Mouse (Mus musculus): ENCODE data around the gene Hoxd10. TPM values are rescaled to one million over a fixed set of nuclear protein-coding genes. Genes with fewer than 3 reads are reported as not detected.

The Hoxd10 gene
- total RNA-seq, 2 experiments from 2014 or later, result not detected

DNA sequence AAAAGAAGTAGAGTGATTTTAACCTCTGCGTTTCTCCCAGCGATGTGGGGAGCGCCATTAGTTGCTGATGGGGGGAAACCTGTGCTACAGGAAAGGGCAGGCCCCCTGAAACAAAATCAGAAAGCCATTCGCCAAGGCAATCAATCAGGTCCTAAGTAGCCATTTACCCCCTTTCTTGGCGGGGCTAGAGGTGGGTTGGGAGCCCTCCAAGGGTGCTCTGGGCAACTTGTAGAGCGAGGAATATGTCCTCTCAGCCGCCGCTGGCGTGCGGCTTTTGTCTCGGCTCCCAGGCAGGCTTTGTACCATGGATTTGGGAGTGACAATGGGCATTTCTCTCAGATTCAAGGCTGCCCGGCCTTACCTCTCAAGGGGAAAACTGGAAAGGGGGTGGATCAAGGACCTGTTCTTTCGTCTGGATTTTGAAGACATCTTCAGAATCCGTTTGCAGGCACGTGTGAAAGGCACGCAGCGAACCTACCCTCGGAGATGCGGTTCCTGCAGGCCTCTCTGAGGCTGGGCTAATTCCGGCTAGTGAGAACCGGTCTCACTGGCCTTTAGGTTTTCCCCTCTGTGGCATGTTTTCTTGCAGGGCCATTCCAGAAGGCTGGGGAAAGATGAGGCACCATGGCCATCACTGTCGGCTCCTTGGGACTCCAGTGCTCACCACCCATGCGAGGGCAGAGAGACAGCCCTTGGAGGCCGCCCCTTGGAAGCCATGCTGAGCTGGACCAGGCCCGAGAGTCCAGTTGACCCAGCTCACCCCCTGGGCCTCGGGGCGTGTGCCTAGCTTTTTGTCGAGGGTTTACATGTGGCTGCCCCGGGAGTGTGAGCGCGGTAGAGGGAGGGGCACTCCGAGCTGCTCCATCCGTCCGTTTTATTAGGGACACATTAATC, 5.0 kb downstream of the Hoxd10 start:
- no peak for DNase-seq

DNA sequence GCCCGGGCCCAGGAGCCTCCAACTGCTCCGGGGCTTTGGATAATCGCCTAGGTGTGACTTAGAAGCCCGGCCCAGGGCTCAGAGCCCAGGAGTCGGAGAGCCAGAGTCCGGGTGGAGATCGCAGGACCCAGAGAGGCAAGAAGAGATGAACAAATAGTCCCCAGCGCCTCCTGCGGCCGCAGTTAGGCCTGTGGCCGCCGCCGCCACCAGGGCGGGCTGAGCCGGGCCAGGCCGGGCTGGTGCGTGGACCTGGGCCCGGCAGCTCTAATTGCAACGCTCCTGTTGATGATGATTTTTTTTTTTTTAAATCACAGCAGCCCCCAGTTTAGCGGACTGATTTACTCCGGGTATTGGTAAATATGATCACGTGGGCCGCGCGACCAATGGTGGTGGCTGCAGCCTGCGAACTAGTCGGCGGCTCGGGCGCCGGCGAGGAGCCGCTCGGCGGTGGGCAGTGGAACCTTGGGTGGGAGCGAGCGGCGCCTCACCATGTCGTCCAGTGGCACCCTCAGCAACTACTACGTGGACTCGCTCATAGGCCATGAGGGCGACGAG, 5.9 kb downstream of the Hoxd10 start, which contains the start of gene Hoxd9:
TSS of gene Hoxd9 (plus strand) at position 161 of the 555 bp plus-strand sequence.
- peak; percentile 54 for DNase-seq

DNA sequence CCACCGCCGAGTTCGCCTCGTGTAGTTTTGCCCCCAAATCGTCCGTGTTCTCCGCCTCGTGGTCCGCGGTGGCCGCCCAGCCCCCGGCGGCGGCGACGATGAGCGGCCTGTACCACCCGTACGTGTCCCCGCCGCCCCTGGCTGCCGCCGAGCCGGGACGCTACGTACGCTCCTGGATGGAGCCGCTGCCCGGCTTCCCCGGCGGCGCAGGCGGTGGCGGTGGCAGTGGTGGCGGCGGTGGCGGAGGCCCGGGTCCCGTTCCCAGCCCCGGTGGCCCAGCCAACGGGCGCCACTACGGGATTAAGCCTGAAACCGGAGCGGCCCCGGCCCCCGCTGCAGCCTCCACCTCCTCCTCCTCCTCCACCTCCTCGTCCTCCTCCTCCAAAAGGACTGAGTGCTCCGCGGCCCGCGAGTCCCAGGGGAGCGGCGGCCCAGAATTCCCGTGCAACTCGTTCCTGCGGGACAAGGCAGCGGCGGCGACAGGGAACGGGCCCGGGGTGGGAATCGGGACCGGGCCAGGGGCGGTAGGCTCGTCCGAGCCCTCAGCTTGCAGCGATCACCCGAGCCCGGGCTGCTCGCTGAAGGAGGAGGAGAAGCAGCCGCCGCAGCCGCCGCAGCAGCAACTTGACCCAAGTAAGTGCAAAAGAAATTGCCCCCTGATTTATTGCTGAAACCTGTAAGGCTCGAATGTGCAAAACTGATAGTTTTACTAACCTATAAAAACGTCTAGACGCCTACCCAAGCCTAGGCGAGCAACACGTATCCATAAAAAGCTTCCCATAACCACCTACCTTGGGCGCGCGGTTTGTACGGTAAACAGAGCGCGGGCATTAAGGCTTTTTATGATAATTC, 6.7 kb downstream of the Hoxd10 start:
- DNase-seq, result no peak

DNA sequence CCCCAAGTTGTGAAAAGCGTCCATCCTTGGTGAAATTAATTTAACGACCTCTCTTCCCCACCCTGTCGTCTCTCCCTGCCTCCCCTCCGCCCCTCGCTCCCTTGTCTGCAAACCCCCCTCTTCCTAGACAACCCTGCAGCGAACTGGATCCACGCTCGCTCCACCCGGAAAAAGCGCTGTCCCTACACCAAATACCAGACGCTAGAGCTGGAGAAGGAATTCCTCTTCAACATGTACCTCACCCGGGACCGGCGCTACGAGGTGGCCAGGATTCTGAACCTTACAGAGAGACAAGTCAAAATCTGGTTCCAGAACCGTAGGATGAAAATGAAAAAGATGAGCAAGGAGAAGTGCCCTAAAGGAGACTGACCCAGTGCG, 7.3 kb downstream of the Hoxd10 start:
- no peak for DNase-seq

DNA sequence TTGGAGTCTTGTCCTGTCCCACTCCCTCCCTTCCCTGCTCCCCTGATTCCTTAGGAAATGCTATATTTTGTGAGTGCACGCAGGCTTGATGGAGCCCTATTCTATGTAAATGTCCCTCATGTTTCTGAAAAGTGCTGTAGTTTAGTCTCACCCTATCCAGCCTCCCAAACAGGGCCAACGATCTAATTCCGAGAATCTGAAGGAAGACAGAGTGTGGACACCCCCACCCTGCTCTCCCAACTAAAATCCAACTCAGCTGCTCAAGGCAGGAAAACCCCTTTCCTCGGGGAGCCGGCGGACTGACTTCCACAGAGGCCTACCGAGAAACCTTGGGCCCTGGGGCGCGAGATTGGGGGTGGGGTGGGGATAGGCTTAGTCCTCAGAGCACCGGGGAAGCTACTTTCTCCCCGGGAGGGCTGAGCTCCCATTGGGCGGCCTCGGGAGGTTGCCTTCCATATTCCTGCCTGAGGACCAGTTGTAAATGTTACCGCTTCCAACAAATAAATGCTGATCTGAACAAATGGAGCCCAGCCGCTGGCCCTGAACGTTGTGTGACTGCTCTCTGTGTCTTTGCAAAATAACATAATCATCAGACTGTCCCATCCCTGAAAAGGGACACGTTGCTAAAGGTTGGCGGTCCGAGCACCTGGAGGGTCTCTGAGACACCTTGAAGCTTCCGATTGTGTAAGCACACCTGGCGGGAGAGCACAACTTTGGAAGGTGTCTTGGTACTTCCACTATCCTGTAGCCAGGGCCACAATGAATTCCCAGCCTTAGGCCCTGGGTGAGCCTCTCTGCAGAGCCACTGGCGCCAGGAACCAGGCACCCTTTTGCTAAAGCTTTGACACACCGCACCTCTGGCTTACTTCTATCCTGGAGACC, 8.2 kb downstream of the Hoxd10 start:
- DNase-seq, result no peak

DNA sequence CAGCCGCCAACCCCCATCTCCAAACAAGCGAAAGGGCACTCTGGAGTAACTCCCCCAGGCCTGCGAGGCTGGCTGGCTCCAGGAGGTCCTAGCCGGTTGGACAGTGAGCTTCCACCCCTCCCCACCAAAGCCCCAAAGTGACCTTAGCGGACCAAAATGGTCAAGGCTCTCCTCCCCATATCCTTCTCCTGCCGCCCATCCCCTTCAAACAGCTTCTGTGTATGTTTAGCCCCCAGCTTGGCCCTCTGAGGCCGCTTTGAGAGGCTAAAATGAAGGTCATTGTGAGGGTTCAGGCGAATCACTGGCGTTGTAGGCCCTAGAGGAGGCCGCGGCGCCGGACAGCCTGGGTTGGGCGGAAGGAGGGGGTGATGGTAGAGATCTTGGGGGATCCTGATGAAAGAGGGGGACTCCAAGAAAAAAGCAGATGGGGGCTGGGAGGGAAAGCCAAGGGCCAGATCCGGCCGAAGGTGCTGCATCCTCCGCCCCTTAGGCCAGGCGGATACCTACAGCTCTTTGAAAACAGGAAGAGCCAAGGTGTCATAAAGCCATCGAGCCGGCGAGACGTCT, 8.9 kb downstream of the Hoxd10 start:
- no peak for DNase-seq

DNA sequence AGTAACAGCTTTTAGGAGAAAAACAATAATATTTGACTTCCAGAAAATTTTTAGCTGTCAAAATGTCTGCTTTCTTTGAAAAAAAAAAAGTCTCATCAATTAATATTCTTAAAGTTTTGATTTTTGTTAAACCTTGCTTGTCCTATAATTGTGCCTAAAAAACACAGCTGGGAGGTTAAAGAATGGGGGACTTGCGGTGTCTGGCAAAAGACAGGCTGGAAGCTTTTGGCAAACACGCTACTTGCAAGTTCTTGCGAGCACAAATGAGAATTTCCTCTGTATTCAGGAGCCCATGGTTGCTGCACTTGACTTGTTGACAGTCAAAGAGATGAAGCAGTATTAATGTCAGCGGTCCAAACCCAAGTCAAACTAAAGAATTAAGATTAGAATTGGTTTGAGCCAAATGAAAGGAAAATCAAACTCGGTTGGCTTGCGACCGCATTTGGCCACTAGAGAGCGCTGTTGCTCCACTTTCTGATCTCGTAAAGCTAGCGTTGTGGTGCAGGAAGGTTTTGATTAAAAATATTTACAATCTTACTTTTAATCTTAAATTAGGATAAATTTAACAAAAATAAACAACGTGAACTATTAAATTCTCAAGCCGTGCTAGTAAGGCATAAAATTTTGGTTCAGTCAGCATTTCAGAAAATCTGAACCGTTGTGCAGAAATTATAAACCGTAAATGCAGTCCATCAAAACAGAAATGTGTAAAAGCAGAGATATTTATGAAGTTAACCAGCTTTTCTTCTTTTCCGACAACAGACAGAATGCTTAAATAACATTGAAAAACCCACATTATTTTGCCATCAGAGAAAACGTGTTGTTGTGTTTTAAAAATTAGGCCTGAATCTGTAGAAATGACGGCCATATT, 10.5 kb downstream of the Hoxd10 start:
- peak; percentile 87 for DNase-seq

DNA sequence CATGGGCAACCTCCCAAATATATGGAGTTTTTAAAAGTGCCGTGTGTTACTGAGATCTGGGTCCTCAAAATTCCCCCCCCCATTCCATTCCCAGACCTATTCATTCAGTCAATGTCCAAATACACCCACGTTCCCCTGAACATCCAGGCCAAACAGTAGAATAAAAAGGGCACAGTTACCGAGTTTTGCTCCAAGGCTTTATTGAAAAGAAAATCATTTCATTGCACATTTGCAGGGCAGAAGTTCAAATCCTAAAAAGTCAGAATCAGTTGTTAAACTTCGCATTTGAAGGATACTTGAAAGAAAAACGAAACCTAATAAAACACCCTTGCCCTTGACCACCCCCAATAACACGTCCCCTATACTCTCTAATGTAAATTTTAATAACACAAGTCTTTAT, 11.1 kb downstream of the Hoxd10 start:
- no peak for DNase-seq

DNA sequence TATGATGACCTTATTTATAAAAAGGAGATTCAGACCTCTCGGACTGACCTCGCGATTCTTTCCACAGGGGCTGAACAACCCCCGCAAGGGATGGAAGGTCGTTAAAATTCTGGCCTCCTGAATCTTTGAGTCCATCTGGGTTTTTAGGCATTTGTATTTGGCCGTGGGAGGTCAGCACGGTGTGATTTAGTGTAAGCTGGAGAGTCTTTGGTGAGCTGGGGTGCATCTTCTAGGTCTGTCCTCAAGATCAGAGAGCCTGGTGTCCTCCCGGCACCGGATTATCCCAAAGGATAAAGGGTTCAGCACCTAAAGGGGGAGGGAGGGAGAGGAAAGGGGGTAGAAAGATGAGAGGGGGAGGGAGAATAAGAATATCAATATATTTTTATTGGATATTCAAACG, 11.6 kb downstream of the Hoxd10 start:
- DNase-seq, result no peak

DNA sequence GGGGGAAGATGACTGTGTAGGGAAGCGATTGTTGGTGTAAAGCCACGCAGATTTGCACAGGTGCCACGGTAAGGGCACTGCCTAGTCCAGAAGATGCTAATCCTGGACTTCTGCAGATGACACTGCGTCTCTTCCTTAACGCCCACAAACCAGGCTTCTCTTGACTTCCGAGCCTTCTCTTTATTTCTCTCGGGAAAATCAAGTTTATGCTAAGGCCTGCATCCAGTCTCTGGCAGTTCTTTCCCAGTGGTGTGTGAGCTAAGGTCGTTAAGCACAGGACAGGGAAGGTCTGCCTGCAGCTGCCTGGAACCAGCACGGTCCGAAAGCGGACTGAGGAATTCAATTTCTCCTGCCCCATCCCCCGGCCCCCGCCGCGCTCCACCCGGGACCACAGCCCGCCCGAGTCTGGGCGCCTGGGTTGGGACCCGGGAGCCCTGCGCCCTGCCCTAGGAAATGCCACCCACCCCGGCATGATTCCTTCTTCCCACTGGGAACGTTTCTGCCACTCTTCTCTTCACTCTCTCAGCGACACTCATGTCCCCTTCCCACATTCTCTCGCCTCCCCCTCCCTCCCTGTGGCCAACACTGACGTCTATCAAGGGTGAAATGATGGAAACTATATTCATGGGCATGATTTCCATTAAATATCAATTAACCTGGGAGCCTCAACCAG, 12.1 kb downstream of the Hoxd10 start:
- no peak for DNase-seq

DNA sequence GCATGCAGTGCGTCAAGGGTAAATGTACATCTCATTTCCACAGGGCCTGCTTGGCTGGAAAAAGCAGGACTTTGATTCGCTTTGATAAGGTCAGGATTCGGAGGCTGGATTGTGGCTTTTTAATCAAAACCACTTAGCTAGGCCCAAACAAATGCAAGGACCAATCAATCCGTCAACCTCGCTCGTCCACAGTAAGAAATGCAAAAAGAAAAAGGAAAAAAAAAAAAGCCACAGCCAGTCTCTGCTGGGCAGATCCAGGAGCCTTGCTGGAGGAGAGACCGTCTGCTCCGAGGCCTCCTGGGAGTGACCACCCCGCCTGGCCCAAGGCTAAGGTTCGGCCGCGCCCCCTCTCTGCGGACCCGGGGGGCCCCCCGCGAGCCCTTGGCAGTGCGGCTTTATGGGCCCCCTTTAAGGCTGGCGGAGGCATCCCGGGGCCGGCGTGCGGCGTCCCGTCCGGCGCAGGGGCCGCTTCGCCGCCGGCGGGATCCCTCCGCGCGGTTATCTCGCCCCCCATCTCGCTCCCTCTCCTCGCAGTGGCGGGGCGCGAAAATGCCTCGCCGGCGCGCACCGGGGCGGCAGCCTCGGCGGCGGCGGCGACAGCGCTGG, 12.8 kb downstream of the Hoxd10 start, which contains the start of gene Hoxd8:
TSS of gene Hoxd8 (plus strand) at position 223 of the 606 bp plus-strand sequence.
- peak; percentile 49 for DNase-seq

DNA sequence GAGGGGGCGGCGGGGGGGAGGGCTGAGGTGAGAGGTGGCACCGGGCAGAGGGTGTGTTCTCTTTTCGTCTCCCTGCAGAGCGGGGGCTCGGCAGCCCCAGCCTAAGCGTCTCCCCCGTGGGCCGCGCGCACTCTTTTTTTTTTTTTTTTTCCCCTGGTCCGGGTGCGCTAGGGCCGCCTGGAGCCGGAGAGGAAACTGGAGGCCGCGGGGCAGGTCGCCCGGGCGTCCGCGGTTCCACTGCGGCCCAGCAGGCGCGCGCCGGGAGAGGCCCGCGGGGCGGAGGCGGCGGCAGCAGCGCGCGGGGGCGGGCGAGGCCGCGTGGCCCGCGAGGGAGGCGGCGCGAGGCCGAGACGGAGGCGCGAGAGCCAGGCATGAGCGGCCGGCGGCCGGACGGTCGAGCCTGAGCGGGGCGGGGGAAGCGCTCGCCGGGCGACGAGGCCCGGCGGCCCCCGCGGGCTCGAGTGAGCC, 13.3 kb downstream of the Hoxd10 start:
- DNase-seq, result no peak

DNA sequence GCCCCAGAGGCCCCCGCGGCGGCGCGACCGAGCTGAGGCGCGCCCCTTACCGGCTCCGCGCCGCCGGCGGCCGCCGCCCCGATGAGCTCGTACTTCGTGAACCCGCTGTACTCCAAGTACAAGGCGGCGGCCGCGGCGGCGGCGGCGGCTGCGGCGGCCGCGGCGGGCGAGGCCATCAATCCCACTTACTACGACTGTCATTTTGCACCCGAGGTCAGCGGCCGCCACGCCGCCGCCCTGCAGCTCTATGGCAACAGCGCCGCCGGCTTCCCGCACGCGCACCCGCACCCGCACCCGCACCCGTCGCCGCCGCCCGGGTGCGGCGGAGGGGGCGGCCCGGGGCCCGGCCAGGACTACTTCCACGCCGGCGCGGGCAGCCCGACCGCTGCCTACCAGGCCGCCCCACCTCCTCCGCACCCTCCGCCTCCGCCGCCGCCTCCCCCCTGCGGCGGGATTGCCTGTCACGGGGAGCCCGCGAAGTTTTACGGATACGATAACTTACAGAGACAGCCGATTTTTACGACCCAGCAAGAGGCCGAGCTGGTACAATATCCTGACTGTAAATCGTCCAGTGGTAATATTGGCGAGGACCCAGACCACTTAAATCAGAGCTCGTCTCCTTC, 13.9 kb downstream of the Hoxd10 start:
- no peak for DNase-seq

DNA sequence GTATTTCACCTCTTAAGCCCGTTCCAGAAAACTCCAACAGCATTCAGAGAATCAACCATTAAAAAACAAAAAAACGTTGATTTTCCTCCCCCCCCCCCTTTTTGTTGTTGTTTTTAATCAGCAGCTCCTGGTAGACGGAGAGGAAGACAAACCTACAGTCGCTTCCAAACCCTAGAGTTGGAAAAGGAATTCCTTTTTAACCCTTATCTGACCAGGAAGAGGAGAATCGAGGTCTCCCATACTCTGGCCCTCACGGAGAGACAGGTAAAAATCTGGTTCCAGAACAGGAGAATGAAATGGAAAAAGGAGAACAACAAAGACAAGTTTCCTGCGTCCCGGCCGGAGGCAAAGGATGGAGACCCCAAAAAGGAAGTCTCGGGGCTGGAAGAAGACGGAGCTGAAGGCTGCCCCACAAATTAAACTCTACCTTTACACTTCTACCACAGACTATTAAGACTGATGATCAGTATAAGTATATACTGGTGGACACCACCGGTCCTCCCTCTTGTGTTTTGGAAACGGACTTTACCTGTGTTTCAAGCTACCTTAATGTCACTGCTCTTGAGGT, 14.8 kb downstream of the Hoxd10 start:
- DNase-seq, result no peak

DNA sequence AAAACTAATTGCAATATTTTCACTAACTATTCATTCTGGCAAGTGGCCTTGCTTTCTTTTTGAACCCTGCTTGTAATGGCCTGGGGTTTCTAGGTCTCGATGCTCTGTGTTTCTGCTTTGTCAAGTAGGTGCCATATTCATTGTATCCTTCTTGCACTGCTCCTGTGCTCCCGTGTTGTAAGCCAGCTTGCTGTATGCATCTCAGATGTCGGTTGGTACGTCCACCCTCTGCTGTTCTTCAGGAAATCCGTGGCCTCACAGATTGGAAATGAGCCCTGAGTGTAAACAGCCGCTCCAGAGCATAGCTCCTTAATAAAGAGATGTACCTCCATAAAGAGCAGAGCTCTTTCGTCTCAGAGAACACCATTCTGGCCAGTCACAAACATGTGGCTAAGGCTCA, 15.9 kb downstream of the Hoxd10 start:
- no peak for DNase-seq

DNA sequence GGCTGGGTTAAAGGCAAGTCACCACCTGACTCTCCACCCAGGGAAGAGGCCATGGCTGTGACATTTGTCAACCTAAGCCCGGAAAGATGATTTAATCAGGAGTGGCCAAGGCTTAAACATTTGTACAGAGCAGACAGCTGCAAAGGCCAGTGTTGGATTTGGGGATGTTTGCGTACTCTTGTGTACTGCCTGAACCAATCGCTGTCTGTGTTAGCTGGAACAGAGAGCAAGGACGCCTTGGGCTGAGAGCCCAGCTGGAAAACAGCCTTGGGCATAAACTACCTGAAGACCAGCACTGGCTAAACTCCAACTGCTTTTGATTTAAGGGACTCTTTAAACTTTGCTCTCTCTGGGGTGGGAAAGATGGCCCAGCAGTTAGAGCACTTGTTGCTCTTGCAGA, 17.0 kb downstream of the Hoxd10 start:
- DNase-seq, result no peak

DNA sequence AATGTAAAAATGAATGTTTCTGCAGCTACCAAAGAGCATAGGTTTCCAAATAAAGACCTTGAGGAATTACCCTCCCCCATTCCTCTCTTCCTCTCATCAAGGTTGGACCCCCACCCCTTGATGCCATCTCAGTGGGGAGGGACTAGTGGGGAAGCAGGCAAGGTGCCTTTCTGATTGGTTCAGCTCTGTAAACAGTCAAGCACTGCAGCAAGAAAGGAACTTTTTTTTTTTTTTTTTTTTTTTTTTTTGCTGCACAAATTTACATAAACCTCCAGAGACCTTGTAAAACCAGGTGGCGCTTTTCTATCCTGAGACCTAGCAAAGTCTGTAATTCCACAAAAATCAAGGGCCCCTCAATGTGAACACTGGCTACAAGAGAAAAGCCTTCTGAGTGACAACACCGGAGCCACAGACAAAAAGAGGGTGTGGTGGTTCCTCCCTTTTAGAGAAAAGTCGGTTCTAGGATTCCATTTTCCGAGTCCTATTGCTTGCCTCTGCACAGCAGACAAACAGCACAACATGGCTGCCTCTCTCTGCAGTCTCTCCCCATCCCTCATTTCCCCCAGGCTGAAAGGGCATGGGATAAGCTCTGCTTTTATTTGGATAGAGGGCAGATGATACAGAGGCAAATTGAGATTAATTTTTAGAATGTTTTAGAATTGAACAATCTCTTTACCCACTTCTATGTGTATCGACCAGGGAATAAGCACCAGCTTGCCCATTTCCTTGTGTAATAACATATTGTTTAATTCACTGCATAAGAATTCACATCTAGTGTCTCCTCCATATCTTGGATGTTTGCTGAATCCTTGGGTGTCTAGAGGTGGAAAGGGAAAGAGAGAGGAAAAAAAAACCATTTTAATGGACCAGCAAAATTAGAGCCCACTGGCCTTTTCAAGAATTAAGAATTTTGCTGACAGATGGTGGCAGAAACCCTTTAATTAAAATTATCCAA, 18.0 kb downstream of the Hoxd10 start:
- no peak for DNase-seq
